ENCODE assay signal across 8 mouse cellular contexts in genomic region chr10:107858684-107859083, GRCm38 (mm10). TPM values are rescaled to one million over a fixed set of nuclear protein-coding genes. Genes with fewer than 3 reads are reported as not detected.
DNase-seq lines count a peak whose midpoint lies in the region; TF ChIP-seq lines count a peak whose summit lies in the region.

No protein-coding gene starts in this region.

- TF ChIP-seq POLR2A in brain, embryonic 14.5 days (IDR thresholded peaks at IDR 0.05; ENCODE audit: borderline replicate concordance, extremely low read depth, insufficient read depth, insufficient read length, poor library complexity, severe bottlenecking): no peak

- DNase-seq in cerebellum, adult 8-10 months: peak; percentile 9
- DNase-seq in cerebellum, adult 11 months: no peak
- DNase-seq in A20 (ENCODE audit: low read depth, low spot score): peak; percentile 48
- DNase-seq in brain, embryonic 14.5 days (ENCODE audit: low read depth): peak; percentile 80
- peak; percentile 37 to 52 for DNase-seq in frontal cortex, postnatal 36 days (ENCODE audit: low spot score in 2 of 2)
- DNase-seq in large intestine, adult 2 months (ENCODE audit: low read depth, low spot score): peak; percentile 7
- DNase-seq in lung, postnatal 36 days: peak; percentile 61
- peak; percentile 35 for DNase-seq in thymus, postnatal 25 days

- 26% methylated on average over 7 of the region's 7 CpGs for WGBS in large intestine, adult 2 months

- TF ChIP-seq CTCF in brain, embryonic 14.5 days (IDR thresholded peaks at IDR 0.05; ENCODE audit: borderline replicate concordance, extremely low read depth, insufficient read depth, insufficient read length): peak; percentile 69

RNA-seq across cellular contexts. Expression of gene Otogl, which starts 53.2 kb away (rescaled TPM):
- 0.03 and 0.07 TPM in 2 replicates for polyA plus RNA-seq in brain, embryonic 14.5 days (2012; rRNA removed)
- polyA plus RNA-seq in large intestine, adult 2 months (2012; rRNA removed): 0.05 and 0.07 TPM in 2 replicates
